Mouse (Mus musculus) thymus, adult 2 months (tissue): ENCODE measurements around the gene Rims1.

Source experiments
- CTCF ChIP-seq: fragments of 200-500 bp; IDR thresholded peaks from 2 replicates; pipeline ENCODE4 v1.5.1; 2012; ENCODE audit warnings: mild to moderate bottlenecking, control low read depth, low read length, moderate library complexity, borderline replicate concordance; ENCODE audit not compliant: control insufficient read depth, poor library complexity, insufficient read depth; ENCODE audit errors: extremely low read depth
- POLR2A ChIP-seq: fragments of 200-500 bp; IDR thresholded peaks from 2 replicates; pipeline ENCODE4 v1.6.1; 2012; ENCODE audit warnings: mild to moderate bottlenecking, low read length, control low read depth, moderate library complexity; ENCODE audit not compliant: control insufficient read depth, poor library complexity, insufficient read depth; ENCODE audit errors: extremely low read depth

DNA sequence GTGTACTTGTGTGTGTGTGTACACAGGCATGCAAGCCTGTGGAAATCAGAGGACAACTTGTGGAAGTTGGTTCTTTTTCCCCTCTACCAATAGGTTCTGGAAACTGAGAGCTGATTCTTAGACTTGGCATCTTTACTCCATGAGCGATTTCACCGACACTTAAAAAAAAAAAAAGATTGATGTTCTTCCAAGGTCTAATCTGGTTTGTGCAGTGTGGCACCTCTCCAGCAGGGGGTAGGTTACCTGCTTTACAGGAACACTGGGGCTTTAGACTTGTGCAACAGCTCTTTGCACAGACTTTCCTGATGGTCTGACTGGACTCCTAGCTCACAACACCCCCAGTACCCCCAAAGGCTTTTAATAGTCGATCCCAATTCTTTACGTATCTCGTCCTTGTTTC lies 428.1 kb downstream of the Rims1 start:
- TF ChIP-seq POLR2A, result no peak
- no peak for TF ChIP-seq CTCF
